Mouse (Mus musculus) forebrain, embryonic 14.5 days (tissue): ENCODE measurements around the gene Ddx6. TPM values are rescaled to one million over a fixed set of nuclear protein-coding genes. Genes with fewer than 3 reads are reported as not detected.

ENCODE experiments used
- ATAC-seq: fragments of 200-750 bp; cut with Nextera tagmentation; 2 replicates; pipeline ENCODE4 v1.8.0; 2017; ENCODE audit warnings: mild to moderate bottlenecking, moderate library complexity
- DNase-seq: peaks from one replicate; pipeline ENCODE4 v3.0.0-alpha.2; 2015; ENCODE audit warnings: low spot score
- H3K27ac ChIP-seq: fragments of 300-500 bp; sonication (generic); 2 replicates; pipeline ENCODE4 v1.5.1; 2014; ENCODE audit warnings: low read depth, mild to moderate bottlenecking, control low read depth, low read length, moderate library complexity
- H3K27me3 ChIP-seq: fragments of 300-500 bp; sonication (generic); replicated peaks from 2 replicates; pipeline ENCODE4 v1.6.1; 2014; ENCODE audit warnings: low read length, control low read depth, mixed read lengths; ENCODE audit not compliant: control insufficient read depth, insufficient read depth
- H3K36me3 ChIP-seq: fragments of 300-500 bp; sonication (generic); 2 replicates; pipeline ENCODE4 v1.6.1; 2014; ENCODE audit warnings: low read length, control low read depth; ENCODE audit not compliant: control insufficient read depth, insufficient read depth
- H3K4me1 ChIP-seq: fragments of 300-500 bp; sonication (generic); 2 replicates; pipeline ENCODE4 v1.6.1; 2014; ENCODE audit warnings: antibody characterized with exemption, low read length, control low read depth; ENCODE audit not compliant: control insufficient read depth, insufficient read depth
- H3K4me2 ChIP-seq: fragments of 300-500 bp; sonication (generic); 2 replicates; pipeline ENCODE4 v1.6.1; 2014; ENCODE audit warnings: mild to moderate bottlenecking, control low read depth, low read length
- H3K4me3 ChIP-seq: fragments of 300-500 bp; sonication (generic); 2 replicates; pipeline ENCODE4 v1.5.1; 2014; ENCODE audit warnings: low read depth, low read length, control low read depth
- H3K9ac ChIP-seq: fragments of 300-500 bp; sonication (generic); 2 replicates; pipeline ENCODE4 v1.6.1; 2014; ENCODE audit warnings: mild to moderate bottlenecking, low read length, control low read depth, moderate library complexity
- H3K9me3 ChIP-seq: fragments of 300-500 bp; sonication (generic); replicated peaks from 2 replicates; pipeline ENCODE4 v1.6.1; 2016; ENCODE audit warnings: low read length, control low read depth, mixed read lengths; ENCODE audit not compliant: control insufficient read depth
- WGBS: fragments of 180-500 bp; shearing (Covaris S2); extraction: QIAGEN DNeasy Blood & Tissue Kit; methylation state at CpG from one replicate; pipeline ENCODE4 v1.1.7; 2014; 5-methylcytosine and 5-hydroxymethylcytosine counted together
- polyA plus RNA-seq: library from polyadenylated mRNA; unstranded; fragments of >200 nt; fragmentation: Nextera tagmentation; extraction: Ambion mirVana; gene quantifications from 2 replicates; pipeline ENCODE4 v1.2.1, GENCODE M21; 2014

Gene Ddx6
- polyA plus RNA-seq, 1 experiment from 2014 or later: 21.1 TPM

- no peaks in the 10 kb centered on the region for H3K4me1 ChIP-seq
- H3K27ac ChIP-seq: no peak overlapping the region
- no peaks in the 10 kb centered on the region for H3K9me3 ChIP-seq
- no peak for DNase-seq
- no peak overlapping the region for H3K9ac ChIP-seq
- no peaks in the 10 kb centered on the region for H3K27me3 ChIP-seq
- peaks cover 23% of the 10 kb centered on the region for H3K36me3 ChIP-seq
- ATAC-seq: no peak
- 85% methylated on average over 2 of the region's 2 CpGs for WGBS
- H3K4me2 ChIP-seq: no peak overlapping the region
- H3K4me3 ChIP-seq: no peak overlapping the region
Observed at GRCm38 (mm10) chr9:44641616-44642015, 36.9 kb downstream of the Ddx6 start.

DNA sequence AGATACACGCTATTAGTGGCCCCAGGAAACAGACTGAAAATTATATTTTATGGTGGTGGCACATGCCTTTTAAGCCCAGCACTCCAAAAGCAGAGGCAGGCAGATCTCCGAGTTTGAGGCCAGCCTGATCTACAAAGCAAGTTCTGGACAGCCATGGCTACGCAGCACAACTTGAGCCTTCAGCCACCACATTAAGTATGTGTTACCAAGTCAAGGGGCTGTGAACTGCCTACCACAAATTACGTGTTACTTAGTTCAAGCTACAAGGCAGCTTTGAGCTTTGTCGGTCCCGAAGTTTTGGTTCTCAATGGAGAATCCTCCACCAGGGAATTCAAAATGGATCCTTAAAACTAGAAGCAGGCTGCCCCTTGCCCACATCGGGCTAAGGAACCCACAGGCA, 38.4 kb downstream of the Ddx6 start:
- 97% methylated on average over 7 of the region's 7 CpGs for WGBS

DNA sequence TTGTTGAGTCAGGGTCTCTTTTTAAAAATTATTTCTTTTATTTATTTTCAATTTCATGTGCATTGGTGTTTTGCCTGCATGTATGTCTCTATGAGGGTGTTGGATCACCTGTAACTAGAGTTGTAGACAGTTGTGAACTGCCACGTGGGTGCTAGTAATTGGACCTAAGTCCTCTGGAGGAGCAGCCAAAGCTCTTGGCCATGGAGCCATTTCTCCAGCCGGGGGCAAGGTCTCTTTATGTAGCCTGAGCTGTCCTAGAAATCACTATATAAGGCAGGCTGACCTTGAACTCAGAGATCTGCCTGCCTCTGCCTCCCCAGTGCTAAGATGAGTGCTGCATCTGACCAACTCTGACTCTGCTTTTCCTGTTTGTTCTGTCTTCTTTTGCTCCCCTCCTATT, 39.5 kb downstream of the Ddx6 start:
- no peak overlapping the region for H3K27ac ChIP-seq
- H3K27me3 ChIP-seq: no peaks in the 10 kb centered on the region
- no peak overlapping the region for H3K9ac ChIP-seq
- no peak overlapping the region for H3K4me2 ChIP-seq
- no peak overlapping the region for H3K4me3 ChIP-seq
- 85% methylated on average over 2 of the region's 2 CpGs for WGBS
- DNase-seq: no peak
- no peak for ATAC-seq
- no peaks in the 10 kb centered on the region for H3K9me3 ChIP-seq
- no peaks in the 10 kb centered on the region for H3K4me1 ChIP-seq
- no peaks in the 10 kb centered on the region; the same call in 1 of the 2 replicates for H3K36me3 ChIP-seq

More for the DNA sequence above, 38.4 kb downstream of the Ddx6 start:
- no peak overlapping the region for H3K4me2 ChIP-seq
- H3K27ac ChIP-seq: no peak overlapping the region
- H3K27me3 ChIP-seq: no peaks in the 10 kb centered on the region
- H3K4me3 ChIP-seq: no peak overlapping the region
- H3K36me3 ChIP-seq: peaks cover 8% of the 10 kb centered on the region
- no peak for DNase-seq
- no peak overlapping the region for H3K9ac ChIP-seq
- H3K9me3 ChIP-seq: no peaks in the 10 kb centered on the region
- no peak for ATAC-seq
- no peaks in the 10 kb centered on the region for H3K4me1 ChIP-seq

DNA sequence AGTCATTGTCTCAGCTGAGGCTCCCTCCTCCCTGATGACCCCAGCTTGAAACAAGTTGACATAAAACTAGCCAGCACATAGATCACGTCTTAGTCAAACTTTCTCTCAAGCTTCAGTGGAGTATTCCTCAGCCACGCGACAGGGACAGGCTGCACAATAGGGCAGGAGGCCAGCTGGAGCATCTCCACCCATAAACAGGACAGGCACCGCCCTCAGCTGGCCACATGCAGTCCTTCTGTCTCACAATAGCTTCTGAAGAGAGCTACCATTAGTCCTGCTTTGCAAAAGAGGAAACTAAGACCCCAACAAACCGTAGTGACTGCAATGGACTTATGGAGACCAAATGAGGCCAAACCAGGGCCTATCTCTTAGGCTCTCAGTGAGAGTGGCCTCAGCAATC, 40.8 kb downstream of the Ddx6 start:
- ATAC-seq: no peak
- Histone ChIP-seq H3K9me3 (no peaks in the 10 kb centered on the region), H3K9ac (no peak overlapping the region), H3K4me2 (no peak overlapping the region), H3K4me1 (no peaks in the 10 kb centered on the region), H3K4me3 (no peak overlapping the region), H3K27ac (no peak overlapping the region), H3K36me3 (no peaks in the 10 kb centered on the region; the same call in 1 of the 2 replicates), H3K27me3 (no peaks in the 10 kb centered on the region)
- 78% methylated on average over 5 of the region's 5 CpGs for WGBS
- DNase-seq: no peak

- H3K27ac ChIP-seq: no peak overlapping the region
- no peak overlapping the region for H3K4me2 ChIP-seq
- no peaks in the 10 kb centered on the region for H3K4me1 ChIP-seq
- 71% methylated on average over 15 of the region's 15 CpGs for WGBS
- no peaks in the 10 kb centered on the region for H3K9me3 ChIP-seq
- no peak overlapping the region for H3K4me3 ChIP-seq
- H3K9ac ChIP-seq: no peak overlapping the region
- ATAC-seq (no peak), DNase-seq (no peak)
- no peaks in the 10 kb centered on the region for H3K36me3 ChIP-seq
- H3K27me3 ChIP-seq: no peaks in the 10 kb centered on the region
Observed at GRCm38 (mm10) chr9:44645924-44646323, 41.2 kb downstream of the Ddx6 start.

- DNase-seq (no peak), ATAC-seq (no peak)
- Histone ChIP-seq H3K27ac (no peak overlapping the region), H3K4me1 (no peaks in the 10 kb centered on the region), H3K27me3 (no peaks in the 10 kb centered on the region), H3K4me2 (no peak overlapping the region), H3K9ac (no peak overlapping the region), H3K36me3 (no peaks in the 10 kb centered on the region), H3K4me3 (no peak overlapping the region), H3K9me3 (no peaks in the 10 kb centered on the region)
- WGBS: 93% methylated on average over 6 of the region's 6 CpGs
Observed at GRCm38 (mm10) chr9:44646366-44646765, 41.7 kb downstream of the Ddx6 start.

GRCm38 (mm10) chr9:44647026-44647425, 42.3 kb downstream of the Ddx6 start:
- Histone ChIP-seq H3K36me3 (no peaks in the 10 kb centered on the region), H3K4me2 (no peak overlapping the region), H3K9ac (no peak overlapping the region), H3K9me3 (no peaks in the 10 kb centered on the region), H3K4me1 (no peaks in the 10 kb centered on the region), H3K27ac (no peak overlapping the region), H3K4me3 (no peak overlapping the region), H3K27me3 (no peaks in the 10 kb centered on the region)
- DNase-seq (no peak), ATAC-seq (no peak)
- 98% methylated on average over 8 of the region's 8 CpGs for WGBS

- ATAC-seq (no peak), DNase-seq (no peak)
- no peak overlapping the region for H3K4me3 ChIP-seq
- no peak overlapping the region for H3K27ac ChIP-seq
- H3K4me1 ChIP-seq: no peaks in the 10 kb centered on the region
- 82% methylated on average over 4 of the region's 4 CpGs for WGBS
- no peak overlapping the region for H3K9ac ChIP-seq
- H3K4me2 ChIP-seq: no peak overlapping the region
- H3K9me3 ChIP-seq: no peaks in the 10 kb centered on the region
- H3K36me3 ChIP-seq: no peaks in the 10 kb centered on the region
- H3K27me3 ChIP-seq: no peaks in the 10 kb centered on the region
Observed at GRCm38 (mm10) chr9:44647656-44648055, 43.0 kb downstream of the Ddx6 start.

DNA sequence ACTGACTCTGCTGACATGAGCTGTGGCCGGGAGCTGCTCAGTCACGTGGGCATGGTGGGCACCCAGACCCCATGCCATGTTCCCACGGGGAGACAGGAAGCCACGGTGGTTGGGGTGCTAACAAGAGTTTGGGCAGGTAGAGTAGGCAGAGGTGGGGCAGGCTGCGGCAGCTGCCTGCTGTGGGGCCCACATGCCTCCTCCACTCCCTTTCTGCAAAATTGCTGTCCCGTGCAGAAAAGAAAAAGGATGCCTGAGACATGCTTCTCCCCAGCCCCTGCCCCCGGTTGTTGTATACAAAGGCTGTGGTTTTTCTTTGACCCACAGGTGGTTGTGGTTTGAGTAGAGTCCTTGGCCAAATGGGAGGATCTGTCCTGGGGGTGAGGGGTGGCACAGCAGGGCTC, 44.2 kb downstream of the Ddx6 start:
- H3K9me3 ChIP-seq: no peaks in the 10 kb centered on the region
- no peaks in the 10 kb centered on the region for H3K27me3 ChIP-seq
- H3K9ac ChIP-seq: no peak overlapping the region
- DNase-seq (no peak), ATAC-seq (no peak)
- H3K36me3 ChIP-seq: no peaks in the 10 kb centered on the region
- no peak overlapping the region for H3K4me2 ChIP-seq
- no peaks in the 10 kb centered on the region for H3K4me1 ChIP-seq
- H3K27ac ChIP-seq: no peak overlapping the region
- WGBS: 81% methylated on average over 7 of the region's 7 CpGs
- no peak overlapping the region for H3K4me3 ChIP-seq
